Mouse (Mus musculus) testis, adult 2 months (tissue): ENCODE results near the gene Smpd3. TPM values are rescaled to one million over a fixed set of nuclear protein-coding genes. Genes with fewer than 3 reads are reported as not detected.

Experiments
- H3K27ac ChIP-seq: fragments of 200-500 bp; 2 replicates; pipeline ENCODE4 v1.5.1; 2012; ENCODE audit warnings: low read depth, low read length; ENCODE audit not compliant: control insufficient read depth, insufficient read depth
- H3K27me3 ChIP-seq: fragments of 200-500 bp; 2 replicates; pipeline ENCODE4 v1.6.1; 2012; ENCODE audit warnings: mild to moderate bottlenecking, low read length, moderate library complexity; ENCODE audit not compliant: control insufficient read depth, insufficient read depth
- H3K36me3 ChIP-seq: fragments of 200-500 bp; 2 replicates; pipeline ENCODE4 v1.6.1; 2012; ENCODE audit warnings: mild to moderate bottlenecking, low read length; ENCODE audit not compliant: control insufficient read depth, insufficient read depth
- H3K4me1 ChIP-seq: fragments of 200-500 bp; 2 replicates; pipeline ENCODE4 v1.6.1; 2012; ENCODE audit warnings: low read length; ENCODE audit not compliant: control insufficient read depth, insufficient read depth
- H3K4me3 ChIP-seq: fragments of 200-500 bp; 2 replicates; pipeline ENCODE4 v1.5.1; 2012; ENCODE audit warnings: low read depth, mild to moderate bottlenecking, low read length, moderate library complexity, mixed read lengths; ENCODE audit not compliant: control insufficient read depth
- CTCF ChIP-seq: fragments of 200-500 bp; IDR thresholded peaks from 2 replicates; pipeline ENCODE4 v1.5.1; 2012; ENCODE audit warnings: low read depth, mild to moderate bottlenecking, inconsistent platforms, low read length, moderate library complexity; ENCODE audit not compliant: control insufficient read depth, insufficient read depth, insufficient replicate concordance
- POLR2A ChIP-seq: fragments of 200-500 bp; IDR thresholded peaks from 2 replicates; pipeline ENCODE4 v1.6.1; 2012; ENCODE audit warnings: low read depth, mild to moderate bottlenecking, inconsistent platforms, low read length, moderate library complexity; ENCODE audit not compliant: control insufficient read depth
- polyA plus RNA-seq: library from polyadenylated mRNA; depleted of rRNA; stranded (reverse); fragments of >200 nt; gene quantifications from 2 replicates; pipeline ENCODE4 v1.2.3, GENCODE M21; 2012

Smpd3 gene
- polyA plus RNA-seq, 1 experiment: 42.3 TPM

GRCm38 (mm10) chr8:106364837-106365236, 27.0 kb upstream of the Smpd3 start:
- TF ChIP-seq POLR2A: no peak
- TF ChIP-seq CTCF: no peak
- Histone ChIP-seq H3K4me3 (no peak overlapping the region), H3K27ac (no peak overlapping the region), H3K4me1 (no peaks in the 10 kb centered on the region), H3K36me3 (no peaks in the 10 kb centered on the region), H3K27me3 (no peaks in the 10 kb centered on the region)

DNA sequence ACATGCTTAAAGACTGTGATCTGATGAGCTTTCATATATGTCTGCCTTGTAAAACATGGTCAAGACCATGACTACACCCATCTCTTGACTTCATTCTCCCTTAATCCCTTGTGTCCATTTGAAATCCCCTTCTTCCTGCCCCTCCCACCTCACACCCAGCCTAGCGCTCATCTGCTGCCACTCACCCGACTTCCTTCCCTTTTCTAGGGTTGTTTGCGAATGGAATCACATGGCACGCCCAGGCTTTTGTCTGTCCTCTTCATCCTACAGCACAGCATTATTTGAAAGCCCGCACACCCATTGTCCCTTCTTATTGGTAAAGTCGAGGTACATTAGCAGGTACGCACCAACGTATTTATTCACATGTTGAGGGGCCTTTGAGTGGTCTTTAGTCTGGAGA, 26.5 kb upstream of the Smpd3 start:
- H3K36me3 ChIP-seq: no peaks in the 10 kb centered on the region
- H3K27ac ChIP-seq: no peak overlapping the region
- no peak for TF ChIP-seq POLR2A
- TF ChIP-seq CTCF: no peak
- no peaks in the 10 kb centered on the region for H3K4me1 ChIP-seq
- H3K4me3 ChIP-seq: no peak overlapping the region
- no peaks in the 10 kb centered on the region for H3K27me3 ChIP-seq

DNA sequence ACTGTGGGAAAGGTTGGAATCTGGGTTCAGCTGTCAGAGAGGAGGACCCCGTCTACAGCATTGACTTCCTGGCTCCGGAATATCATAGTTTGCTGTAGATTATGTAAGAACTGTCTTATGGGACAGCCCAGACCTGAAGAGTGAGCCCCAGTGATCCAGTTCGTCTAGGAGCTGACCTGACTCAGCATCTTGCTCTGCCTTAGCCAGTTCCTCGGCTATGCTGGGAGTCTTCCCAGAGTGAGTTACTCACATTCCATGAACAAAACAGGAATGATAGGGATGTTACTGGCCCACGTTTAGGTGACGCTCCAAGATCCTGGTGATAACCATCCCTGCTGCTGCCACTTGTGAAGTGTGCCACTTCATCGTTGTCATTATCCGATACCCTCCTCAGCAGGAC, 25.5 kb upstream of the Smpd3 start:
- H3K27me3 ChIP-seq: no peaks in the 10 kb centered on the region
- no peaks in the 10 kb centered on the region for H3K36me3 ChIP-seq
- no peak overlapping the region for H3K27ac ChIP-seq
- H3K4me1 ChIP-seq: no peaks in the 10 kb centered on the region
- H3K4me3 ChIP-seq: no peak overlapping the region
- TF ChIP-seq CTCF: no peak
- no peak for TF ChIP-seq POLR2A

DNA sequence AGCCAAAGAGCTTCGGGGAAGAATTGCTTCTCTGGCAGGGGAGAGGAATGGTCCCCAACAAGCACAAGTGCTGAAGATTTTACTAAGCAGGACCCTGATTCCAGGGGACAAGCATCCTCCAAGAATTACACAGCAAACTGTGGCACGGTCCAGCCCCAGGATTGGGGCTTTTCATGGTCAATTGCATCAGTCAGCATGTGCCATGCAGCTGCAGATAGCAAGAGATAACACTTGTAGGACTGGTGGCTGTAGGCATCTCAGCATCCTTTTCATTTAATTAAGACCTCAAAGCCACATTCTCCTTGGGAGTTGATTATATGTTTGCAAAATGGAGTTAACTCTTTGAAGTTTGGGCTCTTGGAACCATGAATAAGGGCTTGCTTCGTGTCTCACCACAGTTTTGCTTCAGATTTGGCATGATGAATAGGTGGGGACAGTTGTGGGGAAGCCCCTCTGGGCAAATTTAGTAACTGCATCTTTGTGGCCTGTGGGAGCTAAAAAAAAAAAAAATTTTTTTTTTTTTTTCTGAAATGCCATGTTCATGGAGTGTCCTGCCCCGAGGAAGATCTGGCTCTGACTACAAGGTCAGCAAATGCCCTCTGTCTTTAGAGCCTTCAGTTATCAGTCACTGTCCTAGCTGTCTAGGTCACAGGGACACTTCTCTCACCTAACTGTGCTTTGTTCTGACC, 22.0 kb upstream of the Smpd3 start:
- Histone ChIP-seq H3K27me3 (no peaks in the 10 kb centered on the region), H3K27ac (no peak overlapping the region), H3K4me1 (no peaks in the 10 kb centered on the region), H3K36me3 (no peaks in the 10 kb centered on the region), H3K4me3 (no peak overlapping the region)
- TF ChIP-seq POLR2A: no peak
- TF ChIP-seq CTCF: no peak

GRCm38 (mm10) chr8:106351135-106351534, 13.3 kb upstream of the Smpd3 start:
- Histone ChIP-seq H3K27me3 (no peaks in the 10 kb centered on the region), H3K36me3 (no peaks in the 10 kb centered on the region), H3K4me1 (no peaks in the 10 kb centered on the region), H3K27ac (no peak overlapping the region), H3K4me3 (no peak overlapping the region)
- TF ChIP-seq CTCF (no peak), POLR2A (no peak)

DNA sequence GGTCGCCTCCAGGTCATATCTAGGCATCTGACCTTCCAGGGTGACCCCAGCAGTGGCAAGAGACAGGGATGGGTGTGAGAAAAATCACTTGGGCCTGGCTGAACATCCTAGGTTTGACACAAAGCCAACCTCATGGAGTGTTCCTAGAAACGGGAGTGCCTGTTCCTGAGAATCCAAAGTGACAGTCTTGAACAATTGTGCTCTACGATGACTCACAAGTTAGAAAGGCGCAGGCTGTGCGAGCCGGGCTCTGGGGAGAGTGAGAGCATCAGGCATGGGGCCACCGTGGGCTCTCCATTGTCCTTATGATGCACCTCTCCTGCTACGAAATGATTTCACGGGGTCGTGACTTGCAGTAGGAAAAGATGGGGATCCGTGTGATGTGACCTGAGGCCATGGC, 11.6 kb upstream of the Smpd3 start:
- TF ChIP-seq CTCF: no peak
- no peak for TF ChIP-seq POLR2A
- Histone ChIP-seq H3K4me1 (no peaks in the 10 kb centered on the region), H3K27me3 (no peaks in the 10 kb centered on the region)

GRCm38 (mm10) chr8:106346123-106346522, 8.3 kb upstream of the Smpd3 start:
- H3K4me3 ChIP-seq: no peak overlapping the region
- H3K36me3 ChIP-seq: no peaks in the 10 kb centered on the region
- H3K27me3 ChIP-seq: no peaks in the 10 kb centered on the region
- no peaks in the 10 kb centered on the region for H3K4me1 ChIP-seq
- H3K27ac ChIP-seq: no peak overlapping the region
- TF ChIP-seq POLR2A: no peak
- TF ChIP-seq CTCF: no peak

More for the DNA sequence above, 11.6 kb upstream of the Smpd3 start:
- H3K4me3 ChIP-seq: no peak overlapping the region
- no peak overlapping the region for H3K27ac ChIP-seq
- H3K36me3 ChIP-seq: no peaks in the 10 kb centered on the region
